Mouse (Mus musculus): Measurements from ENCODE around the gene Adcy1.

GRCm38 (mm10) chr11:7142725-7143124, 79.4 kb downstream of the Adcy1 start:
- TF ChIP-seq CTCF (IDR thresholded peaks at IDR 0.05; ENCODE audit: low read depth) (no peak), EP300 (IDR thresholded peaks at IDR 0.05; ENCODE audit: low read depth) (no peak)
